Mouse (Mus musculus): ENCODE results near the gene Gm20518.

- TF ChIP-seq EP300 (IDR thresholded peaks at IDR 0.05; ENCODE audit: low read depth in 1 of 2, low read length in 2 of 2), result no peak
- TF ChIP-seq POLR2A (IDR thresholded peaks at IDR 0.05; ENCODE audit: control insufficient read depth in 1 of 2, insufficient read depth in 1 of 2, low read depth in 1 of 2, low read length in 2 of 2, poor library complexity in 1 of 2), result no peak
- no peak for TF ChIP-seq CTCF (IDR thresholded peaks at IDR 0.05 in 2 of 3, conservative IDR thresholded peaks at IDR 0.05 in 1 of 3; ENCODE audit: control insufficient read depth in 1 of 3, insufficient read depth in 1 of 3, low read depth in 2 of 3, low read length in 3 of 3, poor library complexity in 1 of 3, severe bottlenecking in 1 of 3)
- TF ChIP-seq POLR2AphosphoS2 (IDR thresholded peaks at IDR 0.05; ENCODE audit: low read length), result no peak
- no peak for TF ChIP-seq GATA1 (IDR thresholded peaks at IDR 0.05; ENCODE audit: low read depth, low read length)
Observed at GRCm38 (mm10) chr16:17875174-17875573, 16.3 kb downstream of the Gm20518 start.

All from MEL (cell line).